Mouse (Mus musculus): Measurements from ENCODE around the gene Msh6. TPM values are rescaled to one million over a fixed set of nuclear protein-coding genes. Genes with fewer than 3 reads are reported as not detected.

Msh6 gene
- 12.0 and 13.9 TPM in 2 replicates for polyA plus RNA-seq (2012; rRNA removed)

GRCm38 (mm10) chr17:87974629-87975228 lies at the start of gene Msh6:
Msh6 (plus strand) TSS chr17:87975062.

Other genes starting within 250 kb of the Msh6 start
- 0.40 and 0.56 TPM in 2 replicates for gene Kcnk12, start 177.1 kb upstream of the Msh6 start, polyA plus RNA-seq (2012; rRNA removed)
- not detected in 2 replicates for gene Rpl36-ps4, start 54.1 kb upstream of the Msh6 start, polyA plus RNA-seq (2012; rRNA removed)
- 7.5 and 8.6 TPM in 2 replicates for gene Fbxo11, start 90.2 kb downstream of the Msh6 start, polyA plus RNA-seq (2012; rRNA removed)

Data from liver, embryonic 14 days (tissue).